Mouse (Mus musculus) cerebellum, postnatal 4 days (tissue): ENCODE data around the gene Maf.

ENCODE experiments used
- DNase-seq, 2 experiments: peaks; one replicate each; pipeline ENCODE4 v3.0.0; 2022; ENCODE audit warnings: low spot score in 2 of 2, mixed read lengths in 1 of 2

Gene Maf

DNA sequence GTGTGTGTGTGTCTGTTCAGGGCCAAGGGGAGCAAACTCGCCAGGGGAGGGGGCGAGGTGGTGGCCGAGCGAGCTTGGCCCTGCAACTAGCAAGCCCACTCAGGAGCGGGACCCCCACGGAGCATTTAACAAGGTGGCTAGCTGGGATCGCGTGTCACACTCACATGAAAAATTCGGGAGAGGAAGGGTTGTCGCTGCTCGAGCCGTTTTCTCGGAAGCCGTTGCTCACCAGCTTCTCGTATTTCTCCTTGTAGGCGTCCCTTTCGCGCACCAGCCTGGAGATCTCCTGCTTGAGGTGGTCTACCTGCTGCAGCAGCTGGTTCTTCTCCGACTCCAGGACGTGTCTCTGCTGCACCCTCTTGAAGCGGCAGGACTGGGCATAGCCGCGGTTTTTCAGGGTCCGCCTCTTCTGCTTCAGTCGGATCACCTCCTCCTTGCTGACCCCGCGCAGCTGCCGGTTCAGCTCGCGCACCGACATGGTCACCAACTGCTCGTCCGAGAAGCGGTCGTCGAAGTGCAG lies 1.9 kb downstream of the Maf start:
- peak in 1 of 2 experiments; percentile 43 for DNase-seq

DNA sequence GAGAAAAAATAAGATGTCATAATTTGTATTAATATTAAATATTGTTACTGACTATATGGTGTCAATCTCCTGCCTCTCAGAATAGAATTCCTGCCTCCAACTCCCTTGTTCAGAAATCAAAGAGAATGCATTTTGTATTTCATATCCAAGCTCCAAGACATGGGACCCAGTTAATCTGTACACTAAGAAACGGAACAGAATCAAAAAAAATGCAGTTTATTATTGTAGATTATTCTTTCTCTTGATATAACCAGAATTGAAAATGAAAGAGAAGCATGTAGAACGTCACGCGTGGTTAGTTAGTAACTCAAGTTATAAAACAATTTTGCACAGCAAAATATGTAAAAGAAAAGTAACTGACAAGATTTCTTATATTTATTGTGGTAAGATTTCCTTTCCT lies 4.5 kb downstream of the Maf start:
- no peak for DNase-seq

DNA sequence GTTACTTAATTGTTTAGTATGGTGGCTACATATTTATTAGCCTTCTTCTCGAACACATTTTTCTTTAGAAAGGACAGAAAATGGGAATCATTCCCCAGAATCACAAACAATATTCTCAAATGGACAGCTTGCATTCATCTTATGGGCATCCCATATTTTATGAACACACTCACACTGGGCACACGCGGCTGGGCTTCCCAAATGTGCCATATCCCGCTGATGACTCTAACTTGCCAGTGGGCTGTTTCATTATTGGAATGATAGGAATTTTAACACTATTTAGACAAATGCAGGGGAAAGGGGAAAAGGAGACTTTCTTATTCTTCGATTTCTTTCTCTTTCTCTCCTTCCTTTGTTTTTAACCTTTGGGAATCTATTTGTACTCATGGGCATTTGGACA lies 6.6 kb downstream of the Maf start:
- no peak for DNase-seq

DNA sequence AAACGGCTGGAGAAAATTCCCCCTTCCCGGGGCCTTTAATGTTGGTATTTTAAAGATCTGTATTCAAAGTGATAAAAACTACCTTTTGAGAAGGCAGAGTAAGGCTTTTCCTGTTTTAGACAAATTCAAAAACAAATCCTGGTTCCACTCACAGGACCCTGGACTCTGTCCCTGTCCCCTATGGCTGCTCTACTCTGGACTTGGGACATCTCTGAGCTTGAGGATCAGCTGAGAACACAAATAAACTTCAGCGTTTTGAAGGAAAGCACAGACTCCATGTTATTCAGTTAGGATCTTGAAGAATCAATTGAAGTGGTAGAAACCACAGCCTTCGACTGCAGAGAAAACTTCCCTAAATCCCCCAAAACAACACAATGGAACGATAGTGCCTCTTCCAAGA lies 8.4 kb downstream of the Maf start:
- no peak for DNase-seq

DNA sequence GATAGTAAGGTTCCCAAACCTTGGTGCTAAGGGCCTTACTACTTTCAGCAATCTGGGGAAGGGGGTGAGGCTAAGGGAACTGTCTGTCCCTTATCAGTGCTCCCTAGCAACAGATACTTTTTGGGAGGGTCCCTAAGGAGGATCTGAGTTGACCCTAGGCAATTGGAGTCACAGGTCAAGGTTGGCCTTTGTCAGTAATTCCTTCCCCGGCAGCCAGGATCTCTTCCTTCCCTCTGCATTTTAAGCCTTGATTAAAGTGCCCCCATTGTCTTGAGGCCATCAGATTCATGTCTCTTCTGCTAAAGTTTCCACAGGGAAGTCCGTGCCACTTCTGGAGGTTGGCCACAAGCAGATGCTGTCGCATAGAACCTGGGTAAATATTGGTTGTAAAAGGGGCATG lies 10.2 kb downstream of the Maf start:
- no peak for DNase-seq

DNA sequence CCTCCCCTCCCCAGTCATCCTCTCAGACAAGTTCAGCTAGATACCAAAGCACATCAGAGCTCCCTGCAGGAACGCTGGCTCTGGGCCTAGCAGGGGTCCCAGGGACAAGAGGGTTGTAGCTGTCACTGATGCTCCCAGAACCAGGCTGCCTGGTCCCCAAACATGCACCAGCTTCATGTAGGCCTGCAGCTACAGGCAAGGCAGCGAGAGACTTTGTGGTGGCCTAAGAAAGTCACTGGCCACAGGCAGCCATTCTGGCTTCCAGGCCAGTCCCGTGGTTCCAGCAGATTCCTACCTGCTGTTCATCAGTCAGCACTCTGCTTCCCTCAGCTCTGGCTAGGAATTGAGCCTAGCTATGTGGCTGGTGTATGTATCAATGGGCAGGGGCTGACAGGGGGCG lies 10.9 kb downstream of the Maf start:
- DNase-seq = no peak

DNA sequence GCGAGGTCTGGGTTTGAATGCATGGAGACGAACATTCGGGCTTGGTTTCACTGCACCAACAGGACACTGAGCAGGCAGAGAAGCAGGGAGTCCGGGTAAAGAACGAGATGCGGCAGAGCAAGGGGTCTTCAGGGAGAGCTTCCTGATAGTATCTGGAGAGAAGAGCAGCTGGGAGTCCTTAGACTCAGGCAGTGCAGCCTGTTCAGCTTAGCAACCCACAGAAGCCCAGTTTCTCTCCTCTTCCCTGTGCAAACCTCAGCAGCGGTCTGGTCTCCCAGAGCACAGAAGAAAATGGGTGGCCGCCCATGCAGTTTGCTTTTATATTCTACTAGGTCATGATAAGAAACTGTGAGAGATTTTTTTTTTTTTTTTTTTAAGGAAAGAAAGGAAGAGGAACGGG lies 20.2 kb downstream of the Maf start:
- DNase-seq = no peak

DNA sequence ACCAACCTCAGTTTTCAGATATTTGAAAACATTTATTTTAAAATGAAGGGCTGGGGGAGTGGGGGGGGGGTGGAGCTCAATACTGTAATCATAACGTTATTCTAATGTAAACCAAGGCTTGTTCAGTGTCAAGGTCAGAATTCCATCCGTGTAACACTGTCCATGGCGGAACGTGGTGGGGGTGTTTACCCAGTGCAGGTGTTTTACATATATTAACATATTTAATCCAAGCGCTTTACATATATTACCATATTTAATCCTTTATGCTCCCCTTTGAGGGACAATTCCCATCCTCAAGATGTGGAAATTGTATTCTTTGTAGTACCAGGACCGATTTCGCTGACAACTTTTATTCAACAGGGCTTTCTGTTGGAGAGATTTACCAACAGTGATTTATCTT lies 24.3 kb downstream of the Maf start:
- no peak for DNase-seq

DNA sequence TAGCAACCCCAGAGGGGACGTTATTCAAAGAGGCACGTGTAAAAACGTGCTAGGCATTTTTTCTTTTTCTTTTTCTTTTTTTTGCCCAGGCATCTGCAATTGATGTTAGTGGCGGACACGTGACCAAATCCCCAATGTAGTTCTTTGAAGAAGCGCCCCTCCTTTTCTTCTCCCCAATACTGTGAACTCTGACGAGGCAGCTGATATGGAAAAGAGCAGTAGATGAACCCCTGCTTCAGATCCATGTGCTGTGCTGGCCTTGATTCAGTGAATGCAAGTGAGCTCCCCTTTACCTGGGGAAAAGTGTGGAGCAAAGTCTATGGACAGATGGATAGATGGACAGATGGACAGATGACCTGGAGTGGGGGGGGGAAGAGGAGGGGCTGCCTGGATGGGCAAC lies 28.1 kb downstream of the Maf start:
- DNase-seq = no peak

DNA sequence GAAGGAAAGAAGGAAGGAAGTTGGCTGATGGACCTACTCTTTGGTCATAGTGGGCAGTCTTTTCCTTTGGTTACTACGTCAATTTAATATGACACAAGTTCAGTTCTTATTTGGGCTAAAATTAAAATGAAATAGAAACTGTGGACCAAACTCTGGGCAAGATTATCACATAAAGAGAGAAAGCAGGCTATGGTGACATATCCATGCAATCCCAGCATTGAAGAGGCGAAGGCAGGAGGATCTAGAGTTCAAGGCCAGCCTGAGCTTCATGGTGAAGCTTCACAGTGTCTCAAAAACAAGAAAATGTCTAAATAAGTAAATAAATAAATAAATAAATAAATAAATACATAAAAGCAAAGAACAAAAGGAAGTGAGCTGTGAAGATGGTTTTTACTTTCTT lies 42.7 kb downstream of the Maf start:
- DNase-seq = no peak

DNA sequence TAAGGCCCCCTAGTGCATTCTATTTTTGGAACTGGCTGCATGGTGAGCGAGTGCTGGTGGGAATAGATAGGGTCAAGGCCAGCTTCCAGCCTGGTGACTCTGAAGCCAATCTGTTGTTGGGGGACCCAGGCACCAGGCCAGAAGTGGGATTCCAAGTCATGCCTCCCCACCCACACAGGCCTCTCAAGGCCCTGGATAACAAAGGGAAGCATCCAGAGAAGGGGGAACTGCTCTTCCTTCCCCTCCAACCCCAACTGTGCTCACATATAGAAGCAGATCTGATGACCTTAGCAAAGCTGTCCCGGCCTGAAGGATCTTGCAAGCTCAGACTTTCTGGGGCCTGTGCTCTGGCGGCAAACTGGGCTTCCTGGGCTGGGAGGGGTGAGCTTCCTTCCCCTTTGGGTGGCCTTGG lies 57.5 kb downstream of the Maf start:
- DNase-seq = no peak

DNA sequence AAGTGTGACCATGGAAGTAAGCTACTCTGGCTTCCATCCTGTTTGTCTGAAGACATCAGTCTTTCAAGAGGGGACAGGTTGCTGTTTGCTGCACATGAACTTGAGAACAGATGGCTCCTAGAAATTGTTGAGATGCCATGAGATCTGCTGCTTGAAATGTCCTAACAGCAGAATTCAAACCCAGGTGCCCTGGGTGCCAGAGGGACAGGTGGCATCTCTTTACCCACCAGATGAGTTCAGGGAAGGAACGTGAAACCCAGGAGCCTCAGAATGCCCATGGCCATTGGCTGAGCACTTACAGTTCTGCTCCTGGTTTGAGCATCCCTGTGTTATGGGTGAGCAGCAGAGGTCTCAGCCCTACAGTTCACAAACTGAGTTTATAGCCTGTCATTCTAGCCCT lies 62.5 kb downstream of the Maf start:
- DNase-seq = no peak

DNA sequence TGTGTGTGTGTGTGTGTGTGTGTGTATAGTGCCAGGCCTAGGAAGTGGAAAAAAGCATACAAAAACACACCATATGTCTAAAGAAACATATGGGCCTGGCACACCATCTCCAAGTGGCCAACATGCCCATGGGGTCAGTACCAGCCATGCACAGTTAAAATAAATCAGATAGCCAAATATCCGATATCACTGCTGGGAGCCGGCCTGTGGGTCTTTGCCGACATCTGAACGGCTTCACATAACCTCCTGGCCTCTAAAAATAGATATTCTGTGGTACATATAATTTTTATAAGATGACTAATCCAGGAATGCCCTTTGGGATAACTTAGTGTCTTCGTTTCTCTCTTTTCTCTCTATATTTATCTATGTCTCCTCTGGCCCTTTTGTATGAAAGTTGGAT lies 65.7 kb downstream of the Maf start:
- DNase-seq = no peak

DNA sequence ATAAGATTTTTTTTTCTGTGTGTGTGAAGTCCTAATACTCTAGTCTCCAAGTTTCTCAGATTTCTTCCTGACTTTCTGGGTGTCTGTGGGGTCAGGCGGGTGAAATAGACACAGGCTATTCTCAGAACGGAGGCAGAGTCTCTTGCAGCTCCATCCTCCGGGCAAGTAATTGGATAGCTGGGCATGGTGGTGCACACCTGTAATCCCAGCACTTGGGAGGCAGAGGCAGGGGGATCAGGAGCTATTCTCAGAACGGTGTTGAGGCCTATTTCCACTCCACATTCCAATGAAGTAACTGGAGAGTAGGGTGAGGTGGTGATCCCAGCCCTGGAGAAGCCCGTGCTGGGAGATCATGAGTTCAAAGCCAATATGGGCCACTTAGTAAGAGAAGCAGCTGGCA lies 67.6 kb downstream of the Maf start:
- DNase-seq = no peak

DNA sequence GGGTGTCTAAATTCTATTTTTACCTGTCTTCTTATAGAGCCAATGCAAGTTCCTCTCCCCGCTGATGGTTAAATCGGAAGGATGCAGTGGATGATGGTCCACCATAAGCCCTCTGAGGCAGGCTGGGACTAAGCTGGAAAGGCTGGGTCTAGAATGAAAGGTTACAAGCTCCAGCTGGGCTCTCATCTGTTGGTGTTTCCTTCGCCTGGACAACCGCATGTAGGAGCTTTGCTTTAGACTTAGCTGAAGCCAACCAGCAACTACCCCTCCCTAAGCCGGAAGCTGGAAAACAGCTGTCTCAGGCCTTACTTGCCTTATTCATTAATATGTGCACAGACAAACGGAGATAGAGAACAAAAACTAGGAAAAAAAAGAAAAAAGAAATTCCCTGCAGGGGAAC lies 70.8 kb downstream of the Maf start:
- no peak for DNase-seq
